Mouse (Mus musculus): ENCODE results near the gene Magi1. TPM values are rescaled to one million over a fixed set of nuclear protein-coding genes. Genes with fewer than 3 reads are reported as not detected.

Magi1 gene
- total and polyA plus RNA-seq, 2 experiments from 2014 or later = 23.0 to 36.9 TPM

GRCm38 (mm10) chr6:93715181-93716180, 568.2 kb downstream of the Magi1 start:
- Histone ChIP-seq H3K36me3 (ENCODE audit: insufficient read depth, low read length) (no peaks in the 10 kb centered on the region), H3K27me3 (ENCODE audit: insufficient read depth, low read length) (0 out of 2 replicates have a peak, but pooled peaks cover 3% of the 10 kb centered on the region), H3K4me3 (ENCODE audit: low read length) (peak overlapping the region; percentile 38), H3K4me2 (ENCODE audit: low read depth, low read length) (peak overlapping the region; percentile 67), H3K9ac (replicated peaks; ENCODE audit: low read length) (peak overlapping the region; percentile 44; the same call in 1 of the 2 replicates), H3K27ac (0 out of 2 replicates have a peak overlapping the region, but pooled peaks have one; percentile 1), H3K9me3 (ENCODE audit: low read length) (no peaks in the 10 kb centered on the region), H3K4me1 (ENCODE audit: insufficient read depth, low read length) (peaks cover 14% of the 10 kb centered on the region; the same call in 1 of the 2 replicates)
- 41% methylated on average over 24 of the region's 24 CpGs for WGBS
- TF ChIP-seq CTCF (IDR thresholded peaks at IDR 0.05; ENCODE audit: low read depth) = no peak
- DNase-seq (ENCODE audit: low spot score) (peak; percentile 22), ATAC-seq (peak; percentile 25; the same call in 1 of the 2 replicates)

GRCm38 (mm10) chr6:93704350-93704749, 579.4 kb downstream of the Magi1 start:
- no peak overlapping the region for H3K4me3 ChIP-seq (ENCODE audit: low read length)
- H3K9ac ChIP-seq (replicated peaks; ENCODE audit: low read length) = no peak overlapping the region
- no peak overlapping the region for H3K27ac ChIP-seq
- DNase-seq (ENCODE audit: low spot score) = no peak
- no peaks in the 10 kb centered on the region for H3K27me3 ChIP-seq (ENCODE audit: insufficient read depth, low read length)
- WGBS = 46% methylated on average over 5 of the region's 5 CpGs
- no peak for ATAC-seq
- no peak for TF ChIP-seq CTCF (IDR thresholded peaks at IDR 0.05; ENCODE audit: low read depth)
- 0 out of 2 replicates have a peak, but pooled peaks cover 4% of the 10 kb centered on the region for H3K36me3 ChIP-seq (ENCODE audit: insufficient read depth, low read length)
- H3K9me3 ChIP-seq (ENCODE audit: low read length) = no peaks in the 10 kb centered on the region
- H3K4me2 ChIP-seq (ENCODE audit: low read depth, low read length) = no peak overlapping the region
- H3K4me1 ChIP-seq (ENCODE audit: insufficient read depth, low read length) = no peaks in the 10 kb centered on the region

GRCm38 (mm10) chr6:93699436-93699835, 584.3 kb downstream of the Magi1 start:
- Histone ChIP-seq H3K36me3 (ENCODE audit: insufficient read depth, low read length) (peaks cover 20% of the 10 kb centered on the region), H3K9me3 (ENCODE audit: low read length) (no peaks in the 10 kb centered on the region), H3K4me3 (ENCODE audit: low read length) (no peak overlapping the region), H3K27ac (no peak overlapping the region), H3K4me1 (ENCODE audit: insufficient read depth, low read length) (no peaks in the 10 kb centered on the region), H3K4me2 (ENCODE audit: low read depth, low read length) (no peak overlapping the region), H3K9ac (replicated peaks; ENCODE audit: low read length) (no peak overlapping the region), H3K27me3 (ENCODE audit: insufficient read depth, low read length) (no peaks in the 10 kb centered on the region)
- WGBS = 72% methylated on average over 13 of the region's 13 CpGs
- no peak for DNase-seq (ENCODE audit: low spot score)
- no peak for TF ChIP-seq CTCF (IDR thresholded peaks at IDR 0.05; ENCODE audit: low read depth)
- no peak for ATAC-seq

GRCm38 (mm10) chr6:93697956-93698355, 585.8 kb downstream of the Magi1 start:
- Histone ChIP-seq H3K27me3 (ENCODE audit: insufficient read depth, low read length) (no peaks in the 10 kb centered on the region), H3K9me3 (ENCODE audit: low read length) (no peaks in the 10 kb centered on the region), H3K4me2 (ENCODE audit: low read depth, low read length) (no peak overlapping the region), H3K4me1 (ENCODE audit: insufficient read depth, low read length) (no peaks in the 10 kb centered on the region), H3K4me3 (ENCODE audit: low read length) (no peak overlapping the region), H3K36me3 (ENCODE audit: insufficient read depth, low read length) (peaks cover 20% of the 10 kb centered on the region), H3K27ac (no peak overlapping the region), H3K9ac (replicated peaks; ENCODE audit: low read length) (no peak overlapping the region)
- TF ChIP-seq CTCF (IDR thresholded peaks at IDR 0.05; ENCODE audit: low read depth) = no peak
- no peak for DNase-seq (ENCODE audit: low spot score)
- WGBS = 74% methylated on average over 5 of the region's 5 CpGs
- ATAC-seq = no peak

GRCm38 (mm10) chr6:93678766-93679165, 605.0 kb downstream of the Magi1 start:
- Histone ChIP-seq H3K27ac (no peak overlapping the region), H3K36me3 (ENCODE audit: insufficient read depth, low read length) (peaks cover 15% of the 10 kb centered on the region)

GRCm38 (mm10) chr6:93666731-93667130, 617.0 kb downstream of the Magi1 start:
- H3K9me3 ChIP-seq (ENCODE audit: low read length) = no peaks in the 10 kb centered on the region
- no peak for DNase-seq (ENCODE audit: low spot score)
- 54% methylated on average over 2 of the region's 2 CpGs for whole genome bisulfite sequencing

More at GRCm38 (mm10) chr6:93678766-93679165, 605.0 kb downstream of the Magi1 start:
- no peak overlapping the region for H3K4me2 ChIP-seq (ENCODE audit: low read depth, low read length)
- no peak for TF ChIP-seq CTCF (IDR thresholded peaks at IDR 0.05; ENCODE audit: low read depth)
- no peaks in the 10 kb centered on the region for H3K4me1 ChIP-seq (ENCODE audit: insufficient read depth, low read length)
- DNase-seq (ENCODE audit: low spot score) (no peak), ATAC-seq (no peak)
- no peak overlapping the region for H3K9ac ChIP-seq (replicated peaks; ENCODE audit: low read length)
- H3K27me3 ChIP-seq (ENCODE audit: insufficient read depth, low read length) = no peaks in the 10 kb centered on the region
- H3K4me3 ChIP-seq (ENCODE audit: low read length) = no peak overlapping the region
- 82% methylated on average over 17 of the region's 17 CpGs for WGBS
- H3K9me3 ChIP-seq (ENCODE audit: low read length) = no peaks in the 10 kb centered on the region

More at GRCm38 (mm10) chr6:93666731-93667130, 617.0 kb downstream of the Magi1 start:
- no peaks in the 10 kb centered on the region for H3K4me1 ChIP-seq (ENCODE audit: insufficient read depth, low read length)
- H3K9ac ChIP-seq (replicated peaks; ENCODE audit: low read length) = no peak overlapping the region
- no peak for TF ChIP-seq CTCF (IDR thresholded peaks at IDR 0.05; ENCODE audit: low read depth)
- no peaks in the 10 kb centered on the region for H3K27me3 ChIP-seq (ENCODE audit: insufficient read depth, low read length)
- no peak for ATAC-seq
- H3K27ac ChIP-seq = no peak overlapping the region
- no peak overlapping the region for H3K4me2 ChIP-seq (ENCODE audit: low read depth, low read length)
- H3K4me3 ChIP-seq (ENCODE audit: low read length) = no peak overlapping the region
- H3K36me3 ChIP-seq (ENCODE audit: insufficient read depth, low read length) = no peaks in the 10 kb centered on the region

Data from hindbrain, postnatal 0 days (tissue).